Mouse (Mus musculus) midbrain, embryonic 13.5 days (tissue): ENCODE results near the gene Lrrc10. TPM values are rescaled to one million over a fixed set of nuclear protein-coding genes. Genes with fewer than 3 reads are reported as not detected.
"Not testable (repeated sequence)": the region's sequence is repeated elsewhere in the genome, so short reads cannot be mapped to it uniquely, and the experiment has no call there.

Experiments
- ATAC-seq: fragments of 200-750 bp; cut with Nextera tagmentation; 2 replicates; pipeline ENCODE4 v1.8.0; 2017; ENCODE audit warnings: mild to moderate bottlenecking, moderate TSS enrichment, moderate library complexity
- H3K27ac ChIP-seq: fragments of 300-500 bp; sonication (generic); 2 replicates; pipeline ENCODE4 v1.5.1; 2015; ENCODE audit warnings: inconsistent platforms, mild to moderate bottlenecking, moderate library complexity
- H3K27me3 ChIP-seq: fragments of 300-500 bp; sonication (generic); 2 replicates; pipeline ENCODE4 v1.6.1; 2015; ENCODE audit warnings: mild to moderate bottlenecking, inconsistent platforms
- H3K36me3 ChIP-seq: fragments of 300-500 bp; sonication (generic); 2 replicates; pipeline ENCODE4 v1.6.1; 2015; ENCODE audit warnings: mild to moderate bottlenecking, inconsistent platforms
- H3K4me1 ChIP-seq: fragments of 300-500 bp; sonication (generic); replicated peaks from 2 replicates; pipeline ENCODE4 v1.6.1; 2015; ENCODE audit warnings: inconsistent platforms
- H3K4me2 ChIP-seq: fragments of 300-500 bp; sonication (generic); replicated peaks from 2 replicates; pipeline ENCODE4 v1.6.1; 2015; ENCODE audit warnings: moderate library complexity, mild to moderate bottlenecking, inconsistent platforms
- H3K4me3 ChIP-seq: fragments of 300-500 bp; sonication (generic); replicated peaks from 2 replicates; pipeline ENCODE4 v1.5.1; 2015; ENCODE audit warnings: mild to moderate bottlenecking, inconsistent platforms
- H3K9ac ChIP-seq: fragments of 300-500 bp; sonication (generic); replicated peaks from 2 replicates; pipeline ENCODE4 v1.6.1; 2015; ENCODE audit warnings: mild to moderate bottlenecking, inconsistent platforms
- H3K9me3 ChIP-seq: fragments of 300-500 bp; sonication (generic); 2 replicates; pipeline ENCODE4 v1.6.1; 2016; ENCODE audit warnings: mild to moderate bottlenecking, inconsistent platforms
- WGBS: fragments of 180-500 bp; shearing (Covaris S2); methylation state at CpG from one replicate; pipeline ENCODE4 v1.1.7; 2015; 5-methylcytosine and 5-hydroxymethylcytosine counted together
- polyA plus RNA-seq: library from polyadenylated mRNA; unstranded; fragments of >200 nt; fragmentation: Nextera tagmentation; extraction: Ambion mirVana; gene quantifications from 2 replicates; pipeline ENCODE4 v1.2.1, GENCODE M21; 2015

Gene Lrrc10
- polyA plus RNA-seq, 1 experiment from 2014 or later = not detected

- H3K4me1 ChIP-seq = peaks cover 28% of the 10 kb centered on the region
- 32% methylated on average over 7 of the region's 7 CpGs for WGBS
- H3K4me3 ChIP-seq = no peak overlapping the region
- H3K27ac ChIP-seq = no peak overlapping the region
- no peaks in the 10 kb centered on the region for H3K36me3 ChIP-seq
- peak overlapping the region; percentile 7; the same call in 1 of the 2 replicates for H3K9ac ChIP-seq
- peak; percentile 25; the same call in 1 of the 2 replicates for ATAC-seq
- no peaks in the 10 kb centered on the region for H3K9me3 ChIP-seq
- H3K4me2 ChIP-seq = no peak overlapping the region
- H3K27me3 ChIP-seq = 0 out of 2 replicates have a peak, but pooled peaks cover 2% of the 10 kb centered on the region
Measured at GRCm38 (mm10) chr10:117018281-117018840, 26.8 kb upstream of the Lrrc10 start.

GRCm38 (mm10) chr10:117021020-117021754, 24.0 kb upstream of the Lrrc10 start:
- peaks cover 11% of the 10 kb centered on the region; the same call in 1 of the 2 replicates for H3K27me3 ChIP-seq
- no peaks in the 10 kb centered on the region for H3K9me3 ChIP-seq
- H3K27ac ChIP-seq = no peak overlapping the region
- no peaks in the 10 kb centered on the region for H3K36me3 ChIP-seq
- peak overlapping the region; percentile 1; the same call in 1 of the 2 replicates for H3K4me2 ChIP-seq
- peaks cover 22% of the 10 kb centered on the region for H3K4me1 ChIP-seq
- WGBS = 23% methylated on average over 21 of the region's 21 CpGs
- no peak overlapping the region for H3K4me3 ChIP-seq
- no peak overlapping the region for H3K9ac ChIP-seq
- ATAC-seq = peak; percentile 59

- Histone ChIP-seq H3K27me3 (peaks cover 11% of the 10 kb centered on the region; the same call in 1 of the 2 replicates), H3K9me3 (no peaks in the 10 kb centered on the region), H3K4me2 (no peak overlapping the region), H3K36me3 (no peaks in the 10 kb centered on the region), H3K4me1 (peaks cover 12% of the 10 kb centered on the region), H3K4me3 (no peak overlapping the region), H3K9ac (no peak overlapping the region), H3K27ac (no peak overlapping the region)
- ATAC-seq = no peak
- WGBS = 78% methylated on average over 16 of the region's 16 CpGs
Measured at GRCm38 (mm10) chr10:117023693-117024092, 21.4 kb upstream of the Lrrc10 start.

GRCm38 (mm10) chr10:117025776-117026175, 19.4 kb upstream of the Lrrc10 start:
- H3K27ac ChIP-seq, H3K4me2 ChIP-seq, ATAC-seq, H3K9me3 ChIP-seq, H3K36me3 ChIP-seq, H3K9ac ChIP-seq, H3K4me1 ChIP-seq, H3K4me3 ChIP-seq: not testable (repeated sequence)
- peaks cover 11% of the 10 kb centered on the region; the same call in 1 of the 2 replicates for H3K27me3 ChIP-seq

- H3K4me2 ChIP-seq = no peak overlapping the region
- no peak overlapping the region for H3K4me3 ChIP-seq
- no peak overlapping the region for H3K27ac ChIP-seq
- H3K4me1 ChIP-seq = peaks cover 4% of the 10 kb centered on the region
- no peak overlapping the region for H3K9ac ChIP-seq
- no peaks in the 10 kb centered on the region for H3K36me3 ChIP-seq
- H3K27me3 ChIP-seq = peaks cover 11% of the 10 kb centered on the region; the same call in 1 of the 2 replicates
- no peak for ATAC-seq
- WGBS = 81% methylated on average over 8 of the region's 8 CpGs
- no peaks in the 10 kb centered on the region for H3K9me3 ChIP-seq
Measured at GRCm38 (mm10) chr10:117026176-117026575, 19.0 kb upstream of the Lrrc10 start.

GRCm38 (mm10) chr10:117031160-117031559, 14.0 kb upstream of the Lrrc10 start:
- Histone ChIP-seq H3K27me3 (no peaks in the 10 kb centered on the region), H3K9ac (no peak overlapping the region), H3K4me2 (no peak overlapping the region), H3K27ac (no peak overlapping the region), H3K4me3 (no peak overlapping the region), H3K36me3 (no peaks in the 10 kb centered on the region), H3K9me3 (no peaks in the 10 kb centered on the region), H3K4me1 (no peaks in the 10 kb centered on the region)
- WGBS = 91% methylated on average over 3 of the region's 3 CpGs
- ATAC-seq = no peak

GRCm38 (mm10) chr10:117033785-117034184, 11.4 kb upstream of the Lrrc10 start:
- no peak overlapping the region for H3K27ac ChIP-seq
- H3K4me1 ChIP-seq = no peaks in the 10 kb centered on the region
- no peak overlapping the region for H3K4me3 ChIP-seq
- WGBS = 31% methylated on average over 8 of the region's 8 CpGs
- H3K36me3 ChIP-seq = no peaks in the 10 kb centered on the region
- ATAC-seq = no peak
- no peaks in the 10 kb centered on the region for H3K9me3 ChIP-seq
- no peak overlapping the region for H3K9ac ChIP-seq
- H3K4me2 ChIP-seq = no peak overlapping the region
- no peaks in the 10 kb centered on the region for H3K27me3 ChIP-seq

- Histone ChIP-seq H3K4me1 (peaks cover 3% of the 10 kb centered on the region), H3K27ac (no peak overlapping the region), H3K9me3 (no peaks in the 10 kb centered on the region), H3K27me3 (no peaks in the 10 kb centered on the region), H3K36me3 (no peaks in the 10 kb centered on the region), H3K4me2 (no peak overlapping the region), H3K9ac (no peak overlapping the region), H3K4me3 (no peak overlapping the region)
- ATAC-seq = no peak
- WGBS = 77% methylated on average over 6 of the region's 6 CpGs
Measured at GRCm38 (mm10) chr10:117040355-117040754, 4.8 kb upstream of the Lrrc10 start.

GRCm38 (mm10) chr10:117042295-117042694, 2.8 kb upstream of the Lrrc10 start:
- 89% methylated on average over 14 of the region's 14 CpGs for WGBS
- Histone ChIP-seq H3K27ac (no peak overlapping the region), H3K4me1 (peaks cover 12% of the 10 kb centered on the region), H3K4me3 (no peak overlapping the region), H3K36me3 (no peaks in the 10 kb centered on the region), H3K9ac (no peak overlapping the region), H3K9me3 (no peaks in the 10 kb centered on the region), H3K4me2 (no peak overlapping the region), H3K27me3 (no peaks in the 10 kb centered on the region)
- ATAC-seq = no peak

DNA sequence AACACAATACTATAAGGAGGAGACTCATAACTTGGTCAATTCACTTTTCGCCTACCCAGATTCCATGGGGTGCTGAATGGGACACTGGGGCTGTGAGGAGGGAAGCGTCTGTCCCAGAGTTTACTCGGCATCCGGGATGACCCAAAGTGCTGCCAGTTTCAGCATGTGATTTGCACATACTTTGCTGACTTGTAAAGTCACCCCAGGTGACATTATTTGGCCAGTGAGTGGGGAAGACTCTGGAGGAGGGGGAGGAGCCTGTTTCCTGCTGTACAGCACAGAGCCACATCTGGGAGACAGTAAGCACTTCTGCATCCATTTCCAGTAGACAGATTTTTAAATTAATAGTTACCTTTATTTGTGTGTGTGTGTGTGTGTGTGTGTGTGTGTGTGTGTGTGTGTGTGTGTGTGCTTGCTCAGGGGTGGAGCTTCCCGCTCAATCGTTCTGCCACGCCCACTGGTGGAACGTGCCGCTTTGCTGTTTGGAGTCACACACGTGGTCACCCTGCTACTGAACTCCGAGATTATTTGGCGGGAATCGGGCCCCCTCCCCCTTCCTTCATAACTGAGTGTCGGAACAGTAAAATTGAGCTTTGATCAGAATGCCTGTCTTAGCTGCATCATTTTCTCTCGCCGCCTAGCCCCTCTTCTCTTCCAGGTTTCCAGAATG, 1.5 kb upstream of the Lrrc10 start:
- not testable (repeated sequence) for H3K4me2 ChIP-seq, H3K36me3 ChIP-seq, H3K27ac ChIP-seq, H3K27me3 ChIP-seq, ATAC-seq, H3K4me3 ChIP-seq, H3K9me3 ChIP-seq, H3K9ac ChIP-seq
- WGBS = 58% methylated on average over 13 of the region's 16 CpGs
- peaks cover 12% of the 10 kb centered on the region for H3K4me1 ChIP-seq

DNA sequence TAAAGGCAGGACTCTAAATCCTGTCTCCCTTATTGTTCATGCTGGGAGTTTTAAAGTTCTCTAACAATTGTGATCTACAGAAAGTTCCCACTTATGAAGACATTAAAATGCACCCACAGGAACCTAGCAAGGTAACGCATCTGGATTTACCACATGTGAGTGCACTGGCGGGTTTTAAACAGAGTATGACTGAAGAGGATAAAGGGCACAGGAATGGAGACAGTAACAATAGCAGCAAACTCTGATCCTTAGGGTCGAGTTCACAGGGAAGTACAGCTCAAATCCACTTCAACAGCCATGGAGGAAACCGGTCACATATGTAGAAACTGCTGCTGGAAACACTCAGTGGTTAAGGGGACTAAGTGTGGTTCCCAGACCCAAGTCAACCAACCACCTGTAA, 4.1 kb downstream of the Lrrc10 start:
- Histone ChIP-seq H3K9ac (no peak overlapping the region), H3K36me3 (peaks cover 57% of the 10 kb centered on the region), H3K4me2 (no peak overlapping the region), H3K27ac (no peak overlapping the region), H3K4me3 (no peak overlapping the region), H3K9me3 (no peaks in the 10 kb centered on the region), H3K4me1 (peaks cover 12% of the 10 kb centered on the region), H3K27me3 (no peaks in the 10 kb centered on the region)
- 78% methylated on average over 4 of the region's 4 CpGs for WGBS
- ATAC-seq = no peak

DNA sequence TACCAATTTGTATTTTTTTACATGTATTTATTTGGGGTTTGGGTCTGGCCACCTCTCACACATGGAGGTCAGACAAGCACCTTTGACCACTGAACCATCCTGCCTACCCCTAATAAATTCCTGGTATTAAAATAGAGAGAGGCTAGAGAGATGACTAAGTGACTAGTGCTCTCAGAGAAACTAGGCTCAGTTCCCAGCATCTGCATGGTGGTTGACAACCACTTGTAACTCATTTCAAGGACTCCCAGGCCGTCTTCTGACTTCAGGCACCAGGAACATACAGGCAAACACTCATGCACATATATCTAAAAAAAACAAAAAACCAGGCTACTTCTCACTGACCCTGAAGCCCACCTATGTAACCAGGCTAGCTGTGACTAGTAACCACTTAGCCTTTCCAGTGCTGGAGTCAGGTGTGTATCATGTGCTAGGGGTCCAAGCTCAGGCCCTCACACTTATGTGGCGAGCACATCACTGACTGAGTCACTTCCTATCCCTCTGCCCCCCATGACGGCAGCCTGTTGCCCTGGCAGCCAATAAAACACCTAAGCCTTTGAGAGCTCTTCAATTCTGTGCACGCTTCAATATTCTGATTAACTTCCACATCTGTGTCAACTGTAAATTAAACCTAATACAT, 4.9 kb downstream of the Lrrc10 start:
- no peak overlapping the region for H3K27ac ChIP-seq
- WGBS = 80% methylated on average over 4 of the region's 4 CpGs
- H3K4me2 ChIP-seq = no peak overlapping the region
- H3K4me1 ChIP-seq = peaks cover 12% of the 10 kb centered on the region
- H3K4me3 ChIP-seq = no peak overlapping the region
- H3K9ac ChIP-seq = no peak overlapping the region
- no peaks in the 10 kb centered on the region for H3K27me3 ChIP-seq
- ATAC-seq = no peak
- H3K9me3 ChIP-seq = no peaks in the 10 kb centered on the region
- H3K36me3 ChIP-seq = peaks cover 65% of the 10 kb centered on the region
